Mouse (Mus musculus): ENCODE measurements at regions not wholly inside any gene's neighbourhood (a gene's known extent, or its start where the extent isn't known, plus 50 kb on each side); places are given as distances from the start of the nearest gene placed in this dataset.

DNA sequence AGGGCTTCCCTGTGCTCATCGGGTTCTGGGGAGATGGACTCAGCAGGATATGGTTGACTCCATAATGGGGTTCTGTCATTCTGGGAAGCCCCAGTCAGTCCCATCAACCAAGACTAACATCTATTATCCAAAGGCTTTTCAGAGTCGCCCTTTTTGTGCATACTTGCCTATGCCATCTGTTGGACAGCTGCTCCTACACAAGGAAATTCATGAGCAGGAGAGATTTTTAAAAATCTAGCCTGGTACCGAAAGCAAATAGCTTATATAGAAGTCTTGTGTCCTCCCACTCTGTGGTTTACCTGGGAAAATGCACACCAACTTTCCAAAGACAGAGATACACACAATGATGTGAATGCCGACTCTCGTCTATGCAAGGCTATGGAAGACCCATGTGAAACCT lies 95.4 kb upstream of the Npas2 start:
- TF ChIP-seq CTCF (IDR thresholded peaks at IDR 0.05; ENCODE audit: control insufficient read depth, insufficient read depth, insufficient replicate concordance, low read depth, low read length) (no peak), POLR2A (IDR thresholded peaks at IDR 0.05; ENCODE audit: control insufficient read depth, low read depth, low read length) (no peak)

Data from testis, adult 2 months (tissue).